Mouse (Mus musculus) MEL (cell line): ENCODE results near the gene Ccl19. TPM values are rescaled to one million over a fixed set of nuclear protein-coding genes. Genes with fewer than 3 reads are reported as not detected.
"Not testable (repeated sequence)": the region's sequence is repeated elsewhere in the genome, so short reads cannot be mapped to it uniquely, and the experiment has no call there.

Experiments
- DNase-seq: peaks from one replicate; pipeline ENCODE4 v3.0.0; 2011; ENCODE audit warnings: low read depth, low spot score
- H3K27ac ChIP-seq: 2 replicates; pipeline ENCODE4 v1.5.1; 2012; ENCODE audit warnings: low read depth, mild to moderate bottlenecking, control low read depth, low read length, moderate library complexity; ENCODE audit not compliant: control insufficient read depth
- H3K27me3 ChIP-seq, 2 experiments: fragments of 150-350 bp in 1 of 2; sonication (generic) in 1 of 2; 2 replicates each; pipeline ENCODE4 v1.6.1; 2012; ENCODE audit warnings: low read length in 2 of 2, mild to moderate bottlenecking in 2 of 2, improper control_type of control experiment in 1 of 2, moderate library complexity in 1 of 2; ENCODE audit not compliant: insufficient read depth in 2 of 2, control insufficient read depth in 1 of 2
- H3K36me3 ChIP-seq, 2 experiments: 2 replicates each; pipeline ENCODE4 v1.6.1; 2012 to 2014; ENCODE audit warnings: low read length in 2 of 2, improper control_type of control experiment in 1 of 2, inconsistent platforms in 1 of 2, mild to moderate bottlenecking in 1 of 2; ENCODE audit not compliant: insufficient read depth in 2 of 2, control insufficient read depth in 1 of 2
- H3K4me1 ChIP-seq, 2 experiments: fragments of 150-350 bp in 1 of 2; sonication (generic) in 1 of 2; 2 replicates each; pipeline ENCODE4 v1.6.1; 2012; ENCODE audit warnings: low read length in 2 of 2, improper control_type of control experiment in 1 of 2, mild to moderate bottlenecking in 1 of 2; ENCODE audit not compliant: insufficient read depth in 2 of 2, control insufficient read depth in 1 of 2
- H3K4me3 ChIP-seq, 2 experiments: fragments of 150-350 bp in 1 of 2; sonication (generic) in 1 of 2; 2 replicates each; pipeline ENCODE4 v1.5.1; 2012; ENCODE audit warnings: low read depth in 2 of 2, low read length in 2 of 2, mild to moderate bottlenecking in 2 of 2, moderate library complexity in 2 of 2, control low read depth in 1 of 2, improper control_type of control experiment in 1 of 2; ENCODE audit not compliant: control insufficient read depth in 1 of 2, insufficient read depth in 1 of 2
- H3K79me2 ChIP-seq: 2 replicates; pipeline ENCODE4 v1.6.1; 2012; ENCODE audit warnings: mild to moderate bottlenecking, low read length, moderate library complexity; ENCODE audit not compliant: control insufficient read depth, poor library complexity, insufficient read depth
- H3K9ac ChIP-seq: 2 replicates; pipeline ENCODE4 v1.6.1; 2012; ENCODE audit warnings: low read depth, mild to moderate bottlenecking, control low read depth, low read length, moderate library complexity; ENCODE audit not compliant: control insufficient read depth, poor library complexity, severe bottlenecking
- H3K9me3 ChIP-seq: fragments of 150-350 bp; sonication (generic); replicated peaks from 2 replicates; pipeline ENCODE4 v1.6.1; 2012; ENCODE audit warnings: mild to moderate bottlenecking, low read length, improper control_type of control experiment, moderate library complexity; ENCODE audit not compliant: insufficient read depth
- polyA plus RNA-seq, 2 experiments: library from polyadenylated mRNA; stranded (reverse) in 1 of 2; unstranded in 1 of 2; fragments of >175 nt in 1 of 2; fragments of >200 nt in 1 of 2; gene quantifications; 2 replicates each; pipeline versions ENCODE4 v1.2.1 to v1.2.4; 2012; ENCODE audit warnings: low replicate concordance in 2 of 2, low read depth in 1 of 2; ENCODE audit not compliant: insufficient read length in 2 of 2, insufficient read depth in 1 of 2, missing spikeins in 1 of 2
- total RNA-seq: library from RNA; depleted of rRNA; stranded (reverse); fragments of 300-350 nt; gene quantifications from 2 replicates; pipeline ENCODE4 v1.2.3, GENCODE M21; 2012; rRNA removed

The Ccl19 gene
- not detected in 2 replicates for total RNA-seq
- under 1 TPM in 1 of 2 experiments, not detected in 1; 0.10 TPM for polyA plus RNA-seq

DNA sequence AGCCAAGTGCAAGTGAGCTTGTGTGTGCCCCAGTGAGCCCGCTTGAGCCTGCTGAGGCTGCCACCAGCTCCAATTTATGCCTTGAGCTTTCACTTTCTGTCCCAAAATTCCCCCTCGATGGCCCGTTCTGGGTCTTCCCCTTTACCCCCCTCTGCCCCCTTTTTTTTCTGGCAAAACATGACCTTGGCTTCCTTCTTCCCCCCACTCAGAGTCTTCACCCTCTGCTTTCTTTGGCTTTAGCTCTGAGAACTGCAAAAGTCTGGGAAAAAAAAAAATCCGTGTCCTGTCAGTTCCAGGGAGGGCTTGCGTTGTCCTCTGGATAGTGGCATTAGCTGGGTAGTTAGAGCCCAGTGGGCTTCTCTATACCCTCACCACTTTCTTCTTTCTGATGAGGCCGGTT lies at the start of gene Ccl19:
Ccl19 (minus strand) TSS at position 101 of the 400 bp plus-strand sequence.
- H3K9me3 ChIP-seq, H3K27me3 ChIP-seq, H3K9ac ChIP-seq, H3K36me3 ChIP-seq, H3K4me1 ChIP-seq, H3K27ac ChIP-seq, H3K4me3 ChIP-seq, H3K79me2 ChIP-seq, DNase-seq: not testable (repeated sequence)

DNA sequence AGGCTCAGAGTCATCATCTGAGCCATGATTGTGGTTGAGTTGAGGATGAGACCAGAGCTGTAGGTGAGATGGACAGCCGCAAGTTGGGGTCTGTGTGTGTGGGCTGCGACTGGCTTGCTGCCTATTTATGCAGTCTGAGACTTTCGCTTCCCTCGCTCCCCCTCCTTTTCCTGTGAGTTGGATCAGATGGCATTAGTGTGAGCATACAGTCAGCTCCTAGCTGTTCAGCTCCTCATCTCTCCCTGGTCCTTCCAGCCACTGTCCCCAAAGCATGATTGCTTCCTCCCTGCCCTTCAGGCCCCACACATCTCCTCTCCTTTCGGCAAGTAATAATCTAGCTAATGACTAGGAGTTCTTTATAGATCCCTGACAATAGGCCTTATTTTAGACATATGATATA lies 17.5 kb upstream of the Ccl19 start, which contains the start of gene Ccl21a:
Ccl21a (minus strand) TSS at position 101 of the 400 bp plus-strand sequence.
- not testable (repeated sequence) for H3K79me2 ChIP-seq, H3K4me3 ChIP-seq, H3K9me3 ChIP-seq, H3K36me3 ChIP-seq, H3K9ac ChIP-seq, H3K27me3 ChIP-seq, H3K4me1 ChIP-seq, H3K27ac ChIP-seq, DNase-seq

DNA sequence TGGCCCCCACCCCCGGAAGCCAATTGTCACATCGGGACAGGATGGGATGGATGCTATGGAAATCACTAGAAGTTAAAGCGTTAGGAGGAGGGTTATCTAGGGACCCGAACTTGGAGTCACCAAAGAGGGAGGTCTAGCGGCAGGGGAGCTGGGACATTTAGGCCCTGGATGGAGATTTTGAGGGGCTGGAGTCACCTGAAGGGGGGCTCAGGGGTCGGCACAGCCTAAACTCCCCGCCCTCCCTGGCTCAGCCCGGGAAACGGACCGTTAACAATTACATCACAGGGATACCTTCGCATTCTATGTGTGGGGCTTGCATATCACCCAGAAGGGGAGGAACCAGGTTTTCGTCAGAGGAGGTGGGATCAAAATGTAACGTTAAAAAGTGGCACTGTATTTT lies 21.1 kb downstream of the Ccl19 start, which contains the start of gene 4930578G10Rik:
4930578G10Rik (plus strand) TSS at position 301 of the 400 bp plus-strand sequence.
- H3K27me3 ChIP-seq, H3K9me3 ChIP-seq, H3K9ac ChIP-seq, H3K79me2 ChIP-seq, H3K27ac ChIP-seq, DNase-seq, H3K36me3 ChIP-seq, H3K4me3 ChIP-seq, H3K4me1 ChIP-seq: not testable (repeated sequence)

Other genes with a start within 250 kb of the Ccl19 start
- not detected in 2 replicates for gene Fam205a2, start 228.4 kb downstream of the Ccl19 start, total RNA-seq
- gene Fam205a2, start 228.4 kb downstream of the Ccl19 start, polyA plus RNA-seq = not detected
- not detected in 2 replicates for gene Gm10591, start 144.4 kb downstream of the Ccl19 start, total RNA-seq
- not detected for gene Gm10591, start 144.4 kb downstream of the Ccl19 start, polyA plus RNA-seq
- not detected in 2 replicates for gene Gm2564, start 126.9 kb downstream of the Ccl19 start, total RNA-seq
- gene Gm2564, start 126.9 kb downstream of the Ccl19 start, polyA plus RNA-seq = under 1 TPM in 1 of 2 experiments, not detected in 1; 0.13 TPM
- gene Ccl27b, start 101.3 kb downstream of the Ccl19 start, total RNA-seq = not detected in 2 replicates
- gene Ccl27b, start 101.3 kb downstream of the Ccl19 start, polyA plus RNA-seq = not detected
- not detected in 2 replicates for gene Il11ra2, start 94.7 kb downstream of the Ccl19 start, total RNA-seq
- under 1 TPM in 1 of 2 experiments, not detected in 1; 0.06 TPM for gene Il11ra2, start 94.7 kb downstream of the Ccl19 start, polyA plus RNA-seq
- gene 4930578G10Rik, start 21.0 kb downstream of the Ccl19 start, total RNA-seq = not detected in 2 replicates
- not detected for gene 4930578G10Rik, start 21.0 kb downstream of the Ccl19 start, polyA plus RNA-seq
- gene Ccl21a, start 17.4 kb upstream of the Ccl19 start, total RNA-seq = not detected in 2 replicates
- gene Ccl21a, start 17.4 kb upstream of the Ccl19 start, polyA plus RNA-seq = not detected
- gene Fam205a1, start 97.3 kb upstream of the Ccl19 start, total RNA-seq = not detected in 2 replicates
- under 1 TPM in 1 of 2 experiments, not detected in 1; 0.01 TPM for gene Fam205a1, start 97.3 kb upstream of the Ccl19 start, polyA plus RNA-seq
- gene Gm12394, start 100.2 kb upstream of the Ccl19 start, total RNA-seq = not detected in 2 replicates
- under 1 TPM in 1 of 2 experiments, not detected in 1; 0.10 TPM for gene Gm12394, start 100.2 kb upstream of the Ccl19 start, polyA plus RNA-seq
- gene Fam205c, start 117.7 kb upstream of the Ccl19 start, total RNA-seq = not detected in 2 replicates
- gene Fam205c, start 117.7 kb upstream of the Ccl19 start, polyA plus RNA-seq = not detected
- 0.07 and 0.31 TPM in 2 replicates for gene Phf24, start 160.1 kb upstream of the Ccl19 start, total RNA-seq
- gene Phf24, start 160.1 kb upstream of the Ccl19 start, polyA plus RNA-seq = under 1 TPM in 1 of 2 experiments, not detected in 1; 0.92 TPM
- gene Dnajb5, start 193.2 kb upstream of the Ccl19 start, total RNA-seq = 0.73 and 1.0 TPM in 2 replicates
- 1 to 10 TPM in 1 of 2 experiments, not detected in 1; 1.8 TPM for gene Dnajb5, start 193.2 kb upstream of the Ccl19 start, polyA plus RNA-seq
- 0.54 and 0.65 TPM in 2 replicates for gene 1700022I11Rik, start 213.0 kb upstream of the Ccl19 start, total RNA-seq
- under 1 TPM in 1 of 2 experiments, not detected in 1; 0.39 TPM for gene 1700022I11Rik, start 213.0 kb upstream of the Ccl19 start, polyA plus RNA-seq
- 264 and 319 TPM in 2 replicates for gene Vcp, start 243.9 kb upstream of the Ccl19 start, total RNA-seq
- gene Vcp, start 243.9 kb upstream of the Ccl19 start, polyA plus RNA-seq = 100 to 1,000 TPM; 420 to 792 TPM